Mouse (Mus musculus): Measurements from ENCODE around the gene 9930022D16Rik. TPM values are rescaled to one million over a fixed set of nuclear protein-coding genes. Genes with fewer than 3 reads are reported as not detected.

Gene 9930022D16Rik
- polyA plus RNA-seq (2015; fragmentation: Illumina TruSeq; extraction: RNeasy Lipid Tissue Mini Kit (QIAGEN cat#74804); ENCODE audit: insufficient read depth, low read depth, low replicate concordance): not detected

DNA sequence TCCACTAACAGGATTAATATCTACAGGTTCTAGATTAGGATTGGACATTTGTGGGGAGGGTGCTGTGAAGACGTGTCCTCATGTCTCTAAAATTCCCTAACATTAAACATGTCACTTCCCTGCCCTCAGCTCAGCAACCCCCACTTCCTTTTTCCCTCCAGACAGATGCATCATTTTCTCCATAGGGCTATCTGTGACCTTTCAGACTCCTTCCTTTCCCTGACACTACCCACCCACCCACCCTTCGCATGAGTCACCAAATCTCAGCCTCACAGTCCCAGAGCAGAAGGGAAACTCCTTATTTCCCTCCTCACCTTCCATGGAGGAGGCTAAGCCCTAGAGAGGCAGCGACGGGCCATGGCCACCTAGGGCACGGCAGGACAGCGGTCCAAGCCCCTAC, at the start of gene 9930022D16Rik:
Gene 9930022D16Rik, plus strand, starts transcription at position 301 of the 400 bp plus-strand sequence.

DNA sequence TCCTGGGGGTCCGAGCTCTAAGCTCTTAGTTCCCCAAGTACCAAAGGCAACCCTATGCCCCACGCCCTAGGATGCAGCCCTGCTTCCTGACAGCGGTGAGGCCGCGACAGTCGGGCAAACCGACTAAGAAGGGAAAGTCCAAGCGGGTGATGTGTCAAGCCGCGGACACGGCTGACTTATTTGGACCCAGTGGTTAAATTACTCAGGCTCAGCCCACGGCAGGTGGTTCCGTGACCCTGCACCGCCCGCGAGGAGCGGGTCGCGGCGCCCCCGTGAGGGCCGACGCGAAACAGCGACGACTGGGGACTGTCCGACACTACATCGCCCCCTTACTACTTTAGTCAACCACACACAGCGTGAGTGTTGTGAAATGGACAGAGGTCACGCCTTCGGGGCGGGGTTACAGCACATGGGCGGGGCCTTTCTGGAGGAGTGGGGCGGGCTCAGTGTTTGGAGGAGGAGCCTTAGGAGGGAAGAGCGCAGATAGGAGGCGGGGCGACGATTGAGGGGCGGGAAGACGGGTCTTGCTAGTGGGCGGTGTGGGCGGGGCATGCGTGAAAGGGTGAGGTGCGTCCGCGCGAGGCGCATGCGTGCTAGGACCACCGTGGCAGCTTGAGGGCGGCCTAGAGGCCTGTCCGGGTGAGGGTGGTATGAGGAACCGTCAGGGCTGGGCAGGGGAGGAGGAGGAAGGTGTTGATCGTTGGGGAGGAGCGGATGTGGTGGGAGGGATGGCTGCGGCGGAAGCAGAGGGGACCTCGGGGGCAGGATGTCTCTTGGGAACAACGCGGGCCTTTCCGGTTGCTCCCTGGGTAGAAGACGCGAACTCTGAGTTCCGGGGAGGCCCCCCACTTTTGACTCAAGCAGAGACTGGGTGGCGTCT, 11.9 kb downstream of the 9930022D16Rik start, which contains the start of gene Amz2:
Gene Amz2, plus strand, starts transcription at position 555 of the 880 bp plus-strand sequence.

Other genes with a start within 250 kb of the 9930022D16Rik start
- 2.5 TPM for gene Rgs9, start 115.8 kb upstream of the 9930022D16Rik start, polyA plus RNA-seq (2015; fragmentation: Illumina TruSeq; extraction: RNeasy Lipid Tissue Mini Kit (QIAGEN cat#74804); ENCODE audit: insufficient read depth, low read depth, low replicate concordance)
- gene Gna13, start 51.1 kb upstream of the 9930022D16Rik start, polyA plus RNA-seq (2015; fragmentation: Illumina TruSeq; extraction: RNeasy Lipid Tissue Mini Kit (QIAGEN cat#74804); ENCODE audit: insufficient read depth, low read depth, low replicate concordance): 4.2 TPM
- gene Amz2, start 12.0 kb downstream of the 9930022D16Rik start, polyA plus RNA-seq (2015; fragmentation: Illumina TruSeq; extraction: RNeasy Lipid Tissue Mini Kit (QIAGEN cat#74804); ENCODE audit: insufficient read depth, low read depth, low replicate concordance): 12.2 TPM
- 8.0 TPM for gene Arsg, start 59.5 kb downstream of the 9930022D16Rik start, polyA plus RNA-seq (2015; fragmentation: Illumina TruSeq; extraction: RNeasy Lipid Tissue Mini Kit (QIAGEN cat#74804); ENCODE audit: insufficient read depth, low read depth, low replicate concordance)
- 5.0 TPM for gene Slc16a6, start 59.7 kb downstream of the 9930022D16Rik start, polyA plus RNA-seq (2015; fragmentation: Illumina TruSeq; extraction: RNeasy Lipid Tissue Mini Kit (QIAGEN cat#74804); ENCODE audit: insufficient read depth, low read depth, low replicate concordance)
- 5.7 TPM for gene Wipi1, start 198.1 kb downstream of the 9930022D16Rik start, polyA plus RNA-seq (2015; fragmentation: Illumina TruSeq; extraction: RNeasy Lipid Tissue Mini Kit (QIAGEN cat#74804); ENCODE audit: insufficient read depth, low read depth, low replicate concordance)
- 40.1 TPM for gene Prkar1a, start 235.5 kb downstream of the 9930022D16Rik start, polyA plus RNA-seq (2015; fragmentation: Illumina TruSeq; extraction: RNeasy Lipid Tissue Mini Kit (QIAGEN cat#74804); ENCODE audit: insufficient read depth, low read depth, low replicate concordance)

Measured in pancreas, adult 10 weeks (tissue).